Mouse (Mus musculus): ENCODE measurements around the gene Map3k10. TPM values are rescaled to one million over a fixed set of nuclear protein-coding genes. Genes with fewer than 3 reads are reported as not detected.

The Map3k10 gene
- polyA plus RNA-seq, 1 experiment from 2014 or later: 9.0 TPM

Other genes starting within 250 kb of the Map3k10 start
- 0.43 and 0.71 TPM in 2 replicates for gene Sptbn4, start 226.9 kb downstream of the Map3k10 start, polyA plus RNA-seq (2015; fragmentation: Nextera tagmentation; extraction: Ambion mirVana)
- gene Blvrb, start 226.6 kb downstream of the Map3k10 start, polyA plus RNA-seq (2015; fragmentation: Nextera tagmentation; extraction: Ambion mirVana): 16.8 and 17.3 TPM in 2 replicates
- 18.8 and 19.2 TPM in 2 replicates for gene Sertad3, start 200.8 kb downstream of the Map3k10 start, polyA plus RNA-seq (2015; fragmentation: Nextera tagmentation; extraction: Ambion mirVana)
- 8.5 and 8.7 TPM in 2 replicates for gene Sertad1, start 187.7 kb downstream of the Map3k10 start, polyA plus RNA-seq (2015; fragmentation: Nextera tagmentation; extraction: Ambion mirVana)
- 1.5 and 1.8 TPM in 2 replicates for gene Prx, start 175.3 kb downstream of the Map3k10 start, polyA plus RNA-seq (2015; fragmentation: Nextera tagmentation; extraction: Ambion mirVana)
- 0.50 and 0.56 TPM in 2 replicates for gene Hipk4, start 151.3 kb downstream of the Map3k10 start, polyA plus RNA-seq (2015; fragmentation: Nextera tagmentation; extraction: Ambion mirVana)
- 68.2 and 72.8 TPM in 2 replicates for gene Pld3, start 121.4 kb downstream of the Map3k10 start, polyA plus RNA-seq (2015; fragmentation: Nextera tagmentation; extraction: Ambion mirVana)
- 35.1 and 36.5 TPM in 2 replicates for gene 2310022A10Rik, start 121.4 kb downstream of the Map3k10 start, polyA plus RNA-seq (2015; fragmentation: Nextera tagmentation; extraction: Ambion mirVana)
- gene Akt2, start 83.0 kb downstream of the Map3k10 start, polyA plus RNA-seq (2015; fragmentation: Nextera tagmentation; extraction: Ambion mirVana): 75.2 and 82.2 TPM in 2 replicates
- 37.3 and 42.7 TPM in 2 replicates for gene Ttc9b, start 20.7 kb downstream of the Map3k10 start, polyA plus RNA-seq (2015; fragmentation: Nextera tagmentation; extraction: Ambion mirVana)
- gene Zfp607b, start 14.7 kb upstream of the Map3k10 start, polyA plus RNA-seq (2015; fragmentation: Nextera tagmentation; extraction: Ambion mirVana): 10.8 and 12.3 TPM in 2 replicates
- 116 and 129 TPM in 2 replicates for gene Zfp60, start 56.8 kb upstream of the Map3k10 start, polyA plus RNA-seq (2015; fragmentation: Nextera tagmentation; extraction: Ambion mirVana)
- gene Zfp626, start 132.6 kb upstream of the Map3k10 start, polyA plus RNA-seq (2015; fragmentation: Nextera tagmentation; extraction: Ambion mirVana): 2.9 and 3.2 TPM in 2 replicates
- 10.1 and 11.1 TPM in 2 replicates for gene Zfp59, start 164.0 kb upstream of the Map3k10 start, polyA plus RNA-seq (2015; fragmentation: Nextera tagmentation; extraction: Ambion mirVana)
- gene Zfp607a, start 182.9 kb upstream of the Map3k10 start, polyA plus RNA-seq (2015; fragmentation: Nextera tagmentation; extraction: Ambion mirVana): 2.3 and 2.4 TPM in 2 replicates